Mouse (Mus musculus) inflammation-experienced regulatory T-cells, adult 6 months (primary cell): ENCODE data around the gene Otulinl. TPM values are rescaled to one million over a fixed set of nuclear protein-coding genes. Genes with fewer than 3 reads are reported as not detected.
A peak's percentile ranks its signal among the peaks of the same experiment; 100 is the strongest.

Experiments
- ATAC-seq: one replicate; pipeline ENCODE4 v1.8.0; 2017
- polyA plus RNA-seq, 3 experiments: library from polyadenylated mRNA; unstranded; fragments of 100-300 nt; shearing (Covaris generic); gene quantifications; one replicate each; pipeline ENCODE4 v1.2.1; 2017

Gene Otulinl
- polyA plus RNA-seq, 3 experiments from 2014 or later = 136 to 203 (median 170) TPM

DNA sequence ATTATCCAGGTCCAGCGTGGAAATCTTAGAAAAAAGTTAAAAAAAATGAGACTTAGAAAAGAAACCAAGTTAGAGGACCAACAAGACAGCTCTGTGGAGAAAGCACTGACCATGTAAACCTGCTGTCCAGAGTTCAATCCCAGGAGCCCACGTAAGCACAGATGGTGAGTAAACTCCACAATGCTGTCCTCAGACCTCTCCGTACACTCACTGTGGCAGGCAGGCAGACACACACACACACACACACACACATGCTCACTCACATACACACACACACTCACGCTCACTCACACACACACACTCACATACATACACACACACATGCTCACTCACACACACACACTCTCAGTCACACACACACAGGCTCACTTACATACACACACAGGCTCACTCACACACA, 68.1 kb downstream of the Otulinl start:
- ATAC-seq = no peak

DNA sequence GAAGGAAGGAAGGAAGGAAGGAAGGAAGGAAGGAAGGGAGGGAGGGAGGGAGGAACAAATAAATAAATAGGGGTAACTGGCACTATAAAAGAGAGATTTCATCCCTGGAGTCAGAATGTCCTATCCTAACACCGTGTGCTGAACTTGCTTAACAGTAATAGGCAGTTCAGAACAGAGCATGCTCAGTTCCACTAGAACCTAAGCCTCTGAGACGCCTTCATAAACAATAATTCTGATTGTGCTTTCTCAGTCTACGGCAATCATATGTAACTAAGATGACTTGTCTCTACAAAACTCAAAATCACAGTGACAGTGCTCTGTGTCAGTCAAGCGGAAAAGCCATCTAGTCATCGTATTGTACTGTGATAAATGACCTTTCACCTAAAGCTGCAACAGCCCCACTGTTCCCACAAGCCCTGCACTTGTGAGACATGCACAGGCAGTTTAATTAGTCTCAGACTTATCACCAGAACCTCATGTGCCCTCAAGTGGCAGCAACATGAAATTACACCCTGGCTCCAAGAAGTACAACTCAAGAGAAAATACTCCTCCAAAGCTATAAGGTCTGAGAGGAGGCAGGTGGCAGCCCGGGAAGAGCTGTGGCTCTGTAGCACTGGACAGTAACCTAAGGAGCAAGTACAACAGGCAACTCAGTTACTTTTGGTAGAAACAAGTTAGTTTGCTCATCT, 68.7 kb downstream of the Otulinl start:
- ATAC-seq = peak; percentile 98

DNA sequence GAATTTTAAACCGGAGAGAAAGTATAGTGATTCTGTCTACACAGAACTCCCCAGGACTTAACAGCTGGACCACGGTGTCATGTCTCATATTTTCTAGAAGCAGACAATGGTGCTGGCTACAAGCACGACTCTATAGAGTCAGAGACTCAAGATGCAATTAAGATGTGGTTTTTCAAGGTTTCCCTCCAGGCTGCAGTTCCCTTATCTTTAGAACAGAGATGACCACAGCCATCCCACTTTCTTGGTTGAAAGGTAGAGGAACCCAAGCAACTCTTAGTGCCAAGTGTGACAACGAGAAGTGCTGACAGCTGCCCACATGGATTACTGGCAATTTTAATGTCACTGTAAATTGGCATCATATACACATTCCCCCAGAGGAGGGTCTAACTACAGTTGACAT, 71.8 kb downstream of the Otulinl start:
- no peak for ATAC-seq

DNA sequence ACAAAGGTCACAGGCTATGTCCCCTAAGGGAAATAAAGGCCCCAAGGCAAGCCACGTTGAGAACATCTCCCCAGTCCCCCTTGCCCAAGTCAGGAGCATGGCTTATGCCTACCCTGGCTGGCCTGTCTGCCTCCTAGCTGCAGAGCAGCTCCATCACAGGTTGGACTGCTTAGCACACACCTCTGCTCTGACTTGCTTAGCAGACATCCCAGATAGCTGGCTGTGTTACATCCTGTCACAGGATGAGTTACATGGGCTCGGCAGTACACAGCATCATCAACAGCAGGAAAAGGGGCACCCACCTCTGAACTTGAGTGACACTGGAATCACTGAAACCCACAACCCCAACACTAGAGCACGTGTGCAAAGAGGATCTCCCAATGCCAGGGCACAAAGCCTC, 76.1 kb downstream of the Otulinl start:
- ATAC-seq = peak; percentile 84

Other genes starting within 250 kb of the Otulinl start
- gene Ank, start 214.9 kb downstream of the Otulinl start, polyA plus RNA-seq = 10 to 100 TPM; 12.4 to 20.7 (median 19.4) TPM
- gene Otulin, start 50.9 kb downstream of the Otulinl start, polyA plus RNA-seq = 10 to 100 TPM; 10.4 to 14.3 (median 12.3) TPM